In the genomic region with DNA sequence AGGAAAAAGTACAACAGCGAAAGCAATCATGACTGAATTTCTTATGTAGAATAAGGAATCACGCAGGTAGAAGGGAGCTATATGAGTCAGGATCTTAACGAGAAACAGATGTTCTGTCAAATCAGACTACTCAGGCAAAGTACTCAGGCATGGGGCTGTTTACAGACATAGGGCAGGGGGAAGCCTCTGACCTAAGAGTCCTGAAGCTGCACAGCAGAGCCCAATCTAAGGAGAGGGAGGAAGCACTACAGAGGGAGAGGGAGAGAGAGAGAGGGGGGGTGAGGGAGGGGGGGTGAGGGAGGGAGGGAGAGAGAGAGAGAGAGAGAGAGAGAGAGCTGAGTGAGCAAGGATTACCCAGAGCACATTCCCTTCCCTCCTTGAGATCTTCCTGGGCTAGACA, we compare ENCODE assay signal across 15 mouse cellular contexts. TPM values are rescaled to one million over a fixed set of nuclear protein-coding genes. Genes with fewer than 3 reads are reported as not detected.
DNase-seq lines count a peak whose midpoint lies in the region; ATAC-seq and TF ChIP-seq lines count a peak whose summit lies in the region.
"Had no signal": no experiment of that assay in that cellular context is flagged by ENCODE, and none has a peak within 500 bp of the region (broad histone marks: within the 10 kb centered on the region; RNA-seq: fewer than 3 reads in every experiment).

No protein-coding gene starts in this region.

- no peak overlapping the region for H3K9ac ChIP-seq in kidney, embryonic 15.5 days
- H3K9ac ChIP-seq in limb, embryonic 14.5 days (ENCODE audit: low read depth, low read length, severe bottlenecking), result no peak overlapping the region
- H3K9ac ChIP-seq: neural tube, embryonic 12.5 days had no signal

- TF ChIP-seq CTCF in brain, embryonic 14.5 days (IDR thresholded peaks at IDR 0.05; ENCODE audit: borderline replicate concordance, extremely low read depth, insufficient read depth, insufficient read length), result no peak

- no peaks in the 10 kb centered on the region for H3K27me3 ChIP-seq in kidney, embryonic 15.5 days
- H3K27me3 ChIP-seq in embryonic facial prominence, embryonic 10.5 days (replicated peaks; ENCODE audit: low read depth, poor library complexity, severe bottlenecking), result no peaks in the 10 kb centered on the region
- no peaks in the 10 kb centered on the region for H3K27me3 ChIP-seq in limb, embryonic 14.5 days (ENCODE audit: control insufficient read depth, insufficient read depth, low read length)
- H3K27me3 ChIP-seq: neural tube, embryonic 12.5 days had no signal

- 40% methylated on average over 3 of the region's 3 CpGs for WGBS in kidney, embryonic 15.5 days
- 24% methylated on average over 3 of the region's 3 CpGs for WGBS in embryonic facial prominence, embryonic 10.5 days
- 13% methylated on average over 3 of the region's 3 CpGs for WGBS in limb, embryonic 14.5 days

- H3K27ac ChIP-seq in kidney, embryonic 15.5 days, result no peak overlapping the region
- no peak overlapping the region for H3K27ac ChIP-seq in embryonic facial prominence, embryonic 10.5 days (replicated peaks)
- H3K27ac ChIP-seq in limb, embryonic 14.5 days (replicated peaks; ENCODE audit: low read depth, low read length), result no peak overlapping the region
- H3K27ac ChIP-seq: heart, embryonic 10.5 days; macrophage; neural tube, embryonic 12.5 days had no signal

- no peaks in the 10 kb centered on the region for H3K9me3 ChIP-seq in kidney, embryonic 15.5 days (replicated peaks)
- H3K9me3 ChIP-seq in embryonic facial prominence, embryonic 10.5 days, result no peaks in the 10 kb centered on the region
- H3K9me3 ChIP-seq in limb, embryonic 14.5 days (ENCODE audit: control insufficient read depth, low read length), result no peaks in the 10 kb centered on the region
- H3K9me3 ChIP-seq: heart, embryonic 10.5 days; neural tube, embryonic 12.5 days had no signal

- H3K4me2 ChIP-seq in kidney, embryonic 15.5 days, result no peak overlapping the region
- H3K4me2 ChIP-seq in limb, embryonic 14.5 days (replicated peaks; ENCODE audit: low read depth, low read length, severe bottlenecking), result no peak overlapping the region
- H3K4me2 ChIP-seq: neural tube, embryonic 12.5 days had no signal

- DNase-seq in kidney, adult 18-20 months, result no peak
- peak; percentile 11 for DNase-seq in brain, embryonic 14.5 days (ENCODE audit: low read depth)
- peak; percentile 83 for DNase-seq in embryonic facial prominence, embryonic 10.5 days (ENCODE audit: low spot score)
- peak; percentile 64 for DNase-seq in limb, embryonic 14.5 days (ENCODE audit: low spot score)
- no peak for DNase-seq in layer of hippocampus, postnatal 14 days (ENCODE audit: low spot score in 2 of 2)
- no peak for DNase-seq in cerebellum, postnatal 10 days
- DNase-seq: cerebellum, adult 8-10 months; heart, postnatal 36 days; kidney, adult 2 months had no signal

- no peaks in the 10 kb centered on the region for H3K36me3 ChIP-seq in kidney, embryonic 15.5 days
- H3K36me3 ChIP-seq in embryonic facial prominence, embryonic 10.5 days (replicated peaks), result no peaks in the 10 kb centered on the region
- no peaks in the 10 kb centered on the region for H3K36me3 ChIP-seq in limb, embryonic 14.5 days (ENCODE audit: control insufficient read depth, insufficient read depth, low read length)
- H3K36me3 ChIP-seq: heart, embryonic 10.5 days; neural tube, embryonic 12.5 days had no signal

- no peak overlapping the region for H3K4me3 ChIP-seq in kidney, embryonic 15.5 days (replicated peaks)
- no peak overlapping the region for H3K4me3 ChIP-seq in embryonic facial prominence, embryonic 10.5 days
- H3K4me3 ChIP-seq in limb, embryonic 14.5 days (replicated peaks; ENCODE audit: low read length), result no peak overlapping the region
- H3K4me3 ChIP-seq: erythroblast, embryonic 14.5 days; heart, embryonic 10.5 days; neural tube, embryonic 12.5 days had no signal

- H3K4me1 ChIP-seq in kidney, embryonic 15.5 days, result no peaks in the 10 kb centered on the region
- peaks cover 13% of the 10 kb centered on the region for H3K4me1 ChIP-seq in embryonic facial prominence, embryonic 10.5 days
- H3K4me1 ChIP-seq in limb, embryonic 14.5 days (ENCODE audit: control insufficient read depth, insufficient read depth, low read length), result no peaks in the 10 kb centered on the region
- H3K4me1 ChIP-seq: neural tube, embryonic 12.5 days had no signal

- no peak for TF ChIP-seq POLR2A in brain, embryonic 14.5 days (IDR thresholded peaks at IDR 0.05; ENCODE audit: borderline replicate concordance, extremely low read depth, insufficient read depth, insufficient read length, poor library complexity, severe bottlenecking)
- TF ChIP-seq POLR2A in limb, embryonic 14.5 days (IDR thresholded peaks at IDR 0.05; ENCODE audit: borderline replicate concordance, extremely low read depth, insufficient read depth, insufficient read length), result no peak

- peak; percentile 49 for ATAC-seq in kidney, embryonic 15.5 days (replicated peaks; ENCODE audit: low FRiP score)
- ATAC-seq in limb, embryonic 14.5 days (ENCODE audit: low FRiP score, low read depth), result peak; percentile 84
- ATAC-seq: CD4-positive, CD25-positive, alpha-beta regulatory T cell, adult 4 months had no signal

RNA-seq across cellular contexts. Expression of a gene that starts 29.0 kb away (rescaled TPM):
- polyA plus RNA-seq in kidney, embryonic 15.5 days (2015; fragmentation: Nextera tagmentation; extraction: Ambion mirVana), result 34.7 and 40.8 TPM in 2 replicates
- polyA plus RNA-seq in brain, embryonic 14.5 days (2012; rRNA removed), result 21.2 and 35.3 TPM in 2 replicates
- 41.7 and 46.6 TPM in 2 replicates for polyA plus RNA-seq in embryonic facial prominence, embryonic 10.5 days (2016; fragmentation: Nextera tagmentation; extraction: Ambion mirVana)
- 19.9 and 21.2 TPM in 2 replicates for polyA plus RNA-seq in limb, embryonic 14.5 days (2012; rRNA removed)
- polyA plus RNA-seq in limb, embryonic 14.5 days (2014; fragmentation: Nextera tagmentation; extraction: Ambion mirVana), result 35.9 and 48.7 TPM in 2 replicates
- 100 to 1,000 TPM; 149 to 163 TPM for total RNA-seq in layer of hippocampus, postnatal 14 days (2021)

Comparison
In these comparisons a context has a peak if more than half of its experiments do, and no peak if none do; other contexts are left out.
1. DNase-seq: peak in brain, embryonic 14.5 days (single experiment), embryonic facial prominence, embryonic 10.5 days (single experiment) and limb, embryonic 14.5 days (single experiment); none in kidney, adult 18-20 months (single experiment), layer of hippocampus, postnatal 14 days (0 of 2) and cerebellum, postnatal 10 days (0 of 2).